Mouse (Mus musculus) thymus, adult 2 months (tissue): ENCODE results near the gene Galnt17. TPM values are rescaled to one million over a fixed set of nuclear protein-coding genes. Genes with fewer than 3 reads are reported as not detected.

ENCODE experiments used
- DNase-seq: peaks from one replicate; pipeline ENCODE4 v3.0.0; 2021
- H3K27ac ChIP-seq: fragments of 200-500 bp; 2 replicates; pipeline ENCODE4 v1.5.1; 2012; ENCODE audit warnings: low read length, control low read depth; ENCODE audit not compliant: control insufficient read depth, insufficient read depth
- H3K27me3 ChIP-seq: fragments of 200-500 bp; 2 replicates; pipeline ENCODE4 v1.6.1; 2012; ENCODE audit warnings: mild to moderate bottlenecking, low read length, moderate library complexity, mixed read lengths; ENCODE audit not compliant: control insufficient read depth, insufficient read depth
- H3K36me3 ChIP-seq: fragments of 200-500 bp; 2 replicates; pipeline ENCODE4 v1.6.1; 2012; ENCODE audit warnings: mild to moderate bottlenecking, low read length, moderate library complexity; ENCODE audit not compliant: control insufficient read depth, insufficient read depth
- H3K4me1 ChIP-seq: fragments of 200-500 bp; replicated peaks from 2 replicates; pipeline ENCODE4 v1.6.1; 2012; ENCODE audit warnings: low read length; ENCODE audit not compliant: control insufficient read depth, insufficient read depth
- H3K4me3 ChIP-seq: fragments of 200-500 bp; 2 replicates; pipeline ENCODE4 v1.5.1; 2012; ENCODE audit warnings: mild to moderate bottlenecking, low read length, control low read depth, moderate library complexity; ENCODE audit not compliant: control insufficient read depth, insufficient read depth
- CTCF ChIP-seq: fragments of 200-500 bp; IDR thresholded peaks from 2 replicates; pipeline ENCODE4 v1.5.1; 2012; ENCODE audit warnings: mild to moderate bottlenecking, control low read depth, low read length, moderate library complexity, borderline replicate concordance; ENCODE audit not compliant: control insufficient read depth, poor library complexity, insufficient read depth; ENCODE audit errors: extremely low read depth
- POLR2A ChIP-seq: fragments of 200-500 bp; IDR thresholded peaks from 2 replicates; pipeline ENCODE4 v1.6.1; 2012; ENCODE audit warnings: mild to moderate bottlenecking, low read length, control low read depth, moderate library complexity; ENCODE audit not compliant: control insufficient read depth, poor library complexity, insufficient read depth; ENCODE audit errors: extremely low read depth
- WGBS: fragments of 180-500 bp; shearing (Covaris S2); methylation state at CpG from one replicate; pipeline ENCODE4 v1.1.7; 2018; 5-methylcytosine and 5-hydroxymethylcytosine counted together
- polyA plus RNA-seq: library from polyadenylated mRNA; depleted of rRNA; stranded (reverse); fragments of >200 nt; gene quantifications from 2 replicates; pipeline ENCODE4 v1.2.3, GENCODE M21; 2012

Gene Galnt17
- polyA plus RNA-seq, 1 experiment = 2.0 TPM

DNA sequence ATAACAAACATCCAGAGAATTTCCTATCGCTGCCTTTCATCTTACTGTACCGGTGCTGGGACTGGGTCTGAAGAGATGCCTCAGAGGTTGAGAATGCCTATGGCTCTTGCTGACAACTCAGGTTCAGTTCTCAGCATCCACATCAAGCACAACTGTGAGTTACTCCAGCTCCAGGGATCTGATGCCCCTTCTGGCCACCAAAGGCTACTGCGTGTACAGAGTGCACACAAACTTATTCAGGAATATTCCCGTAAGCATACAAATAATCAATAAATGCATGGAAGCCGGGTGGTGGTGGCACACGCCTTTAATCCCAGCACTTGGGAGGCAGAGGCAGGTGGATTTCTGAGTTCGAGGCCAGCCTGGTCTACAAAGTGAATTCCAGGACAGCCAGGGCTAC is 232.5 kb downstream of the Galnt17 start:
- TF ChIP-seq POLR2A (no peak), CTCF (no peak)
- WGBS = 88% methylated on average over 7 of the region's 7 CpGs
- Histone ChIP-seq H3K27ac (no peak overlapping the region), H3K36me3 (no peaks in the 10 kb centered on the region), H3K27me3 (no peaks in the 10 kb centered on the region), H3K4me1 (no peaks in the 10 kb centered on the region), H3K4me3 (no peak overlapping the region)
- no peak for DNase-seq

GRCm38 (mm10) chr5:131074295-131074694 is 234.0 kb downstream of the Galnt17 start:
- TF ChIP-seq CTCF (no peak), POLR2A (no peak)
- no peaks in the 10 kb centered on the region for H3K27me3 ChIP-seq
- H3K4me3 ChIP-seq = no peak overlapping the region
- 89% methylated on average over 4 of the region's 4 CpGs for WGBS
- no peak overlapping the region for H3K27ac ChIP-seq
- no peak for DNase-seq
- H3K36me3 ChIP-seq = no peaks in the 10 kb centered on the region
- no peaks in the 10 kb centered on the region for H3K4me1 ChIP-seq

DNA sequence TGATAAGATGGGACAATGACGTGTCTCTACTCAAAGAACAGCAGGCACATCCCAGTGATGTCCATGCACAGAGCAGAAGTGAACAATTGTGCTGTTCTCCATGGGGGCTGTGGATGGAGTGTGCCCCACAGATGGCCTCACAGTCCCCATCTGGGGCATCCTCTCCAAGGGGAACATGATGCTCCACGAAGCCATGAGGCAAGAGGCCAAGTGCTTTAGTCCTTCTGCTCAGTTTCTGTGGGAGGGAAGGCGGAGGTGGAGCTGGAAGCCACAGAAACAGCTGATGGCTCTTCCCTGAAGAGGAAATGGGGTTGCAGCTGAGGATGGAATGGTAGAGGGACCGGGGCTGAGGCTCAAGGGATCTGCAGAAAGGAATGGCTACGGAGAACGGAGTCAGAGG is 243.1 kb downstream of the Galnt17 start:
- Histone ChIP-seq H3K27ac (no peak overlapping the region), H3K4me3 (no peak overlapping the region), H3K27me3 (no peaks in the 10 kb centered on the region), H3K4me1 (no peaks in the 10 kb centered on the region), H3K36me3 (no peaks in the 10 kb centered on the region)
- TF ChIP-seq CTCF (no peak), POLR2A (no peak)
- no peak for DNase-seq
- WGBS = 76% methylated on average over 6 of the region's 6 CpGs

DNA sequence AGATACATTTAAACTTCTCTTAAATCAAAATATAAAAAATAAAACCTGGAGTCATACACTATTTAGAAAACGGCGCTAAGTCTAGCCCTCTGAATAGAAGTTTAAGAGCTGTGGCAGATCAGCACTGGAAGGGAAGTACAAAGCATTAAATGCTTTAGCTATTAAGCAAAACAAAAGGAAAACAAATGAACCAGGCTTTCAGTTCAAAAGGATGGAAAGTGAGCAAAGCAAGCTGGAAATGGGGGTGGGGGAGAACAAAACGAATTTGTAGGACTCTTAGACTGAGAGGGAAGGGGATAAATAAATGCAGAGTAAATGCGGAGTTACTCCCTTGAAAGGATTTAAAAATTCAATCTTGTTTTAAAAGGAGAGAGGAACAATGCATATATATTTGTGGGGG is 259.8 kb downstream of the Galnt17 start:
- Histone ChIP-seq H3K27me3 (no peaks in the 10 kb centered on the region), H3K4me1 (no peaks in the 10 kb centered on the region), H3K27ac (no peak overlapping the region), H3K4me3 (no peak overlapping the region), H3K36me3 (no peaks in the 10 kb centered on the region)
- TF ChIP-seq POLR2A = no peak
- TF ChIP-seq CTCF = no peak
- 61% methylated on average over 4 of the region's 4 CpGs for WGBS
- no peak for DNase-seq

DNA sequence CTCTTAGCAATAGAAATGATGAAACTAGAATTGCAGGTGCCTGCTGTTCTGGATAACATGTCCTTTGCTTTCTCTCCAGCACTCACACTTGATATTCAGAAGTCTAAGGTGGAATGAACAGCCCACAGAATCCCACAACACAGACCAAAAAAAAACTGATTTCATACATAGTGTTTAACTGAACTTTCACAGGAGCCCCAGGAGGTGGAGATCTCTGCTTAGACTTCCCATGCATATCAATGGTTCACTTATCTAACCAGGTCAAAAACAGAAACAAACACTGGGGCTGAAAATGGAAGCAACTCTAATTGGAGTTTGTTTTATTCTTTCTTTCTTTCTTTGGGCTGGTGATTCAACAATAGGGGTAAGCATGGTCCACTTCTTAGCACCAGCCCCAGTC is 265.2 kb downstream of the Galnt17 start:
- H3K27me3 ChIP-seq = no peaks in the 10 kb centered on the region
- H3K36me3 ChIP-seq = no peaks in the 10 kb centered on the region
- no peak for DNase-seq
- H3K4me3 ChIP-seq = no peak overlapping the region
- no peak overlapping the region for H3K27ac ChIP-seq
- no peaks in the 10 kb centered on the region for H3K4me1 ChIP-seq
- no peak for TF ChIP-seq CTCF
- TF ChIP-seq POLR2A = no peak

GRCm38 (mm10) chr5:131040441-131040840 is 267.9 kb downstream of the Galnt17 start:
- no peak for TF ChIP-seq POLR2A
- no peak overlapping the region for H3K27ac ChIP-seq
- no peaks in the 10 kb centered on the region for H3K36me3 ChIP-seq
- no peaks in the 10 kb centered on the region for H3K27me3 ChIP-seq
- WGBS = 89% methylated on average over 2 of the region's 2 CpGs
- DNase-seq = no peak
- no peaks in the 10 kb centered on the region for H3K4me1 ChIP-seq
- H3K4me3 ChIP-seq = no peak overlapping the region

- Histone ChIP-seq H3K4me3 (no peak overlapping the region), H3K4me1 (no peaks in the 10 kb centered on the region), H3K27me3 (no peaks in the 10 kb centered on the region), H3K27ac (no peak overlapping the region), H3K36me3 (no peaks in the 10 kb centered on the region)
- TF ChIP-seq CTCF (no peak), POLR2A (no peak)
- 81% methylated on average over 5 of the region's 5 CpGs for WGBS
- no peak for DNase-seq
Observed at GRCm38 (mm10) chr5:131039611-131040313, 268.5 kb downstream of the Galnt17 start.
